Mouse (Mus musculus): Measurements from ENCODE around the gene Zcchc2.

GRCm38 (mm10) chr1:105974023-105974422 is 16.2 kb upstream of the Zcchc2 start:
- TF ChIP-seq CTCF (IDR thresholded peaks at IDR 0.05; ENCODE audit: low read depth) (no peak), EP300 (optimal IDR thresholded peaks at IDR 0.05) (no peak)
